Mouse (Mus musculus) CH12.LX (cell line): ENCODE measurements around the gene Exoc3l4. TPM values are rescaled to one million over a fixed set of nuclear protein-coding genes. Genes with fewer than 3 reads are reported as not detected.

Source experiments
- DNase-seq: peaks from one replicate; pipeline ENCODE4 v3.0.0-alpha.2; 2013; ENCODE audit errors: extremely low read depth
- H3K27ac ChIP-seq: 2 replicates; pipeline ENCODE4 v1.5.1; 2012; ENCODE audit warnings: low read depth, mild to moderate bottlenecking, control low read depth, moderate library complexity; ENCODE audit not compliant: insufficient read depth
- H3K27me3 ChIP-seq: replicated peaks from 2 replicates; pipeline ENCODE3; 2012; ENCODE audit warnings: inconsistent platforms
- H3K36me3 ChIP-seq, 2 experiments: replicated peaks in 1 of 2; 2 replicates each; pipeline versions ENCODE3 to v1.6.1; 2012; ENCODE audit warnings: inconsistent platforms in 1 of 2, low read length in 1 of 2, mild to moderate bottlenecking in 1 of 2, mixed read lengths in 1 of 2, moderate library complexity in 1 of 2; ENCODE audit not compliant: control insufficient read depth in 1 of 2, insufficient read depth in 1 of 2
- H3K4me1 ChIP-seq, 2 experiments: 2 replicates each; pipeline ENCODE4 v1.6.1; 2012; ENCODE audit warnings: inconsistent platforms in 1 of 2, moderate library complexity in 1 of 2; ENCODE audit not compliant: insufficient read depth in 2 of 2, control insufficient read depth in 1 of 2
- H3K4me2 ChIP-seq: 2 replicates; pipeline ENCODE4 v1.6.1; 2012; ENCODE audit warnings: low read depth, mild to moderate bottlenecking, control low read depth; ENCODE audit not compliant: poor library complexity, insufficient read depth, severe bottlenecking
- H3K4me3 ChIP-seq, 3 experiments: fragments of 150-350 bp in 1 of 3; sonication (generic) in 1 of 3; replicated peaks in 1 of 3; 2 replicates each; pipeline versions ENCODE3 to v1.5.1; 2011 to 2012; ENCODE audit warnings: low read depth in 2 of 3, low read length in 2 of 3, mild to moderate bottlenecking in 2 of 3, moderate library complexity in 2 of 3, control low read depth in 1 of 3, improper control_type of control experiment in 1 of 3, inconsistent platforms in 1 of 3, mixed read lengths in 1 of 3; ENCODE audit not compliant: poor library complexity in 1 of 3
- H3K79me2 ChIP-seq: replicated peaks from 2 replicates; pipeline ENCODE4 v1.6.1; 2012; ENCODE audit warnings: mild to moderate bottlenecking, moderate library complexity; ENCODE audit not compliant: control insufficient read depth, poor library complexity, insufficient read depth, severe bottlenecking; ENCODE audit errors: extremely low read depth
- H3K9ac ChIP-seq: 2 replicates; pipeline ENCODE4 v1.6.1; 2012; ENCODE audit warnings: low read depth, mild to moderate bottlenecking, control low read depth, moderate library complexity; ENCODE audit not compliant: insufficient read depth
- H3K9me3 ChIP-seq: replicated peaks from 2 replicates; pipeline ENCODE3; 2012; ENCODE audit warnings: low read length, inconsistent platforms, mixed read lengths
- CHD1 ChIP-seq: IDR thresholded peaks from 2 replicates; pipeline ENCODE4 v1.6.1; 2012; ENCODE audit warnings: low read depth, low read length, improper control_type of control experiment, inconsistent platforms
- CHD2 ChIP-seq: IDR thresholded peaks from 2 replicates; pipeline ENCODE4 v1.6.1; 2011; ENCODE audit warnings: low read length, improper control_type of control experiment
- CTCF ChIP-seq, 2 experiments: IDR thresholded peaks in 1 of 2; conservative IDR thresholded peaks in 1 of 2; 2 replicates each; pipeline ENCODE4 v1.5.1; 2011 to 2012; ENCODE audit warnings: low read depth in 2 of 2, low read length in 2 of 2, improper control_type of control experiment in 1 of 2, inconsistent platforms in 1 of 2, mild to moderate bottlenecking in 1 of 2, moderate library complexity in 1 of 2
- E2F4 ChIP-seq: IDR thresholded peaks from 2 replicates; pipeline ENCODE4 v1.6.1; 2011; ENCODE audit warnings: low read depth, low read length, improper control_type of control experiment; ENCODE audit not compliant: insufficient replicate concordance
- ELF1 ChIP-seq: IDR thresholded peaks from 2 replicates; pipeline ENCODE4 v1.6.1; 2014; ENCODE audit warnings: low read depth, mild to moderate bottlenecking, inconsistent platforms, low read length, improper control_type of control experiment
- EP300 ChIP-seq: IDR thresholded peaks from 2 replicates; pipeline ENCODE4 v1.6.1; 2011; ENCODE audit warnings: low read length, improper control_type of control experiment
- ETS1 ChIP-seq: conservative IDR thresholded peaks from 2 replicates; pipeline ENCODE4 v1.6.1; 2012; ENCODE audit warnings: low read depth, mild to moderate bottlenecking, inconsistent platforms, low read length, improper control_type of control experiment, moderate library complexity
- GABPA ChIP-seq: IDR thresholded peaks from 2 replicates; pipeline ENCODE4 v1.6.1; 2012; ENCODE audit warnings: low read depth, low read length, improper control_type of control experiment, inconsistent platforms; ENCODE audit not compliant: insufficient replicate concordance
- HCFC1 ChIP-seq: IDR thresholded peaks from 2 replicates; pipeline ENCODE4 v1.6.1; 2012; ENCODE audit warnings: low read depth, mild to moderate bottlenecking, inconsistent platforms, low read length, improper control_type of control experiment
- IRF4 ChIP-seq: IDR thresholded peaks from 2 replicates; pipeline ENCODE4 v1.6.1; 2014; ENCODE audit warnings: low read depth, mild to moderate bottlenecking, inconsistent platforms, low read length, improper control_type of control experiment
- JUND ChIP-seq: conservative IDR thresholded peaks from 2 replicates; pipeline ENCODE4 v1.6.1; 2011; ENCODE audit warnings: low read depth, low read length, improper control_type of control experiment
- KAT2A ChIP-seq: IDR thresholded peaks from 2 replicates; pipeline ENCODE4 v1.6.1; 2012; ENCODE audit warnings: low read length, improper control_type of control experiment, inconsistent platforms; ENCODE audit not compliant: insufficient replicate concordance
- MAFK ChIP-seq: IDR thresholded peaks from 2 replicates; pipeline ENCODE4 v1.6.1; 2011; ENCODE audit warnings: low read length, improper control_type of control experiment; ENCODE audit not compliant: insufficient replicate concordance
- MAZ ChIP-seq: IDR thresholded peaks from 2 replicates; pipeline ENCODE4 v1.6.1; 2012; ENCODE audit warnings: low read depth, mild to moderate bottlenecking, inconsistent platforms, low read length, improper control_type of control experiment, moderate library complexity
- MEF2A ChIP-seq: IDR thresholded peaks from 2 replicates; pipeline ENCODE4 v1.6.1; 2014; ENCODE audit warnings: low read depth, mild to moderate bottlenecking, inconsistent platforms, low read length, improper control_type of control experiment, borderline replicate concordance
- MYC ChIP-seq: IDR thresholded peaks from 2 replicates; pipeline ENCODE4 v1.6.1; 2011; ENCODE audit warnings: low read depth, mild to moderate bottlenecking, improper control_type of control experiment, low read length
- NELFE ChIP-seq: IDR thresholded peaks from 2 replicates; pipeline ENCODE4 v1.6.1; 2011; ENCODE audit warnings: low read depth, low read length, improper control_type of control experiment
- NRF1 ChIP-seq: IDR thresholded peaks from 2 replicates; pipeline ENCODE4 v1.6.1; 2014; ENCODE audit warnings: low read depth, mild to moderate bottlenecking, inconsistent platforms, low read length, improper control_type of control experiment, moderate library complexity
- PAX5 ChIP-seq: IDR thresholded peaks from 2 replicates; pipeline ENCODE4 v1.6.1; 2012; ENCODE audit warnings: low read length, inconsistent platforms, mixed read lengths
- POLR2A ChIP-seq: IDR thresholded peaks from 2 replicates; pipeline ENCODE4 v1.6.1; 2011; ENCODE audit warnings: low read depth, mild to moderate bottlenecking, improper control_type of control experiment, low read length
- POLR2AphosphoS2 ChIP-seq: IDR thresholded peaks from 2 replicates; pipeline ENCODE4 v1.6.1; 2011; ENCODE audit warnings: low read depth, low read length, improper control_type of control experiment
- RAD21 ChIP-seq: IDR thresholded peaks from 2 replicates; pipeline ENCODE4 v1.6.1; 2011; ENCODE audit warnings: low read depth, mild to moderate bottlenecking, low read length, improper control_type of control experiment, moderate library complexity
- RCOR1 ChIP-seq: conservative IDR thresholded peaks from 2 replicates; pipeline ENCODE4 v1.6.1; 2012; ENCODE audit warnings: low read depth, mild to moderate bottlenecking, inconsistent platforms, low read length, improper control_type of control experiment
- TBP ChIP-seq: conservative IDR thresholded peaks from 2 replicates; pipeline ENCODE4 v1.6.1; 2011; ENCODE audit warnings: low read depth, low read length, improper control_type of control experiment
- USF1 ChIP-seq: IDR thresholded peaks from 2 replicates; pipeline ENCODE4 v1.6.1; 2014; ENCODE audit warnings: low read depth, mild to moderate bottlenecking, inconsistent platforms, low read length, improper control_type of control experiment
- USF2 ChIP-seq: conservative IDR thresholded peaks from 2 replicates; pipeline ENCODE4 v1.6.1; 2011; ENCODE audit warnings: low read depth, low read length, improper control_type of control experiment
- ZC3H11A ChIP-seq: IDR thresholded peaks from 2 replicates; pipeline ENCODE4 v1.6.1; 2012; ENCODE audit warnings: low read depth, mild to moderate bottlenecking, inconsistent platforms, low read length, improper control_type of control experiment
- ZKSCAN1 ChIP-seq: IDR thresholded peaks from 2 replicates; pipeline ENCODE4 v1.6.1; 2012; ENCODE audit warnings: low read depth, inconsistent platforms, low read length, improper control_type of control experiment, borderline replicate concordance
- ZMIZ1 ChIP-seq: IDR thresholded peaks from 2 replicates; pipeline ENCODE4 v1.6.1; 2012; ENCODE audit warnings: low read depth, mild to moderate bottlenecking, inconsistent platforms, low read length, improper control_type of control experiment
- ZNF384 ChIP-seq: IDR thresholded peaks from 2 replicates; pipeline ENCODE4 v1.6.1; 2012; ENCODE audit warnings: low read depth, low read length, improper control_type of control experiment, inconsistent platforms
- dilution Hi-C: fragments of 300-500 bp; cut with MboI; formaldehyde crosslinking; loops from 2 replicates; pipeline ENCODE4 v1.14.3; 2020; ENCODE audit warnings: low sequenced_read_pairs; ENCODE audit not compliant: extremely low pct_unique_long_range_greater_than_20kb, extremely low pct_ligation_motif_present
- in situ Hi-C: fragments of 300-500 bp; cut with MboI; formaldehyde crosslinking; loops from 3 replicates; pipeline ENCODE4 v1.14.3; 2019; ENCODE audit warnings: low sequenced_read_pairs, low pct_ligation_motif_present, low pct_unique_long_range_greater_than_20kb, mixed read lengths
- polyA plus RNA-seq: library from polyadenylated mRNA; unstranded; fragments of >175 nt; gene quantifications from 2 replicates; pipeline ENCODE4 v1.2.1, GENCODE M21; 2012; ENCODE audit warnings: low read depth; ENCODE audit not compliant: insufficient read length
- total RNA-seq, 2 experiments: library from RNA; depleted of rRNA; stranded (reverse); fragments of 300-350 nt in 1 of 2; fragments of >200 nt in 1 of 2; gene quantifications; 2 replicates each; pipeline ENCODE4 v1.2.3; 2012 to 2014

Gene Exoc3l4
- total and polyA plus RNA-seq, 3 experiments: 0.81 to 1.2 (median 0.85) TPM

GRCm38 (mm10) chr12:111411631-111412355 lies 5.0 kb upstream of the Exoc3l4 start:
- H3K27ac ChIP-seq: no peak overlapping the region
- H3K4me1 ChIP-seq: peaks cover 0 to 14% of the 10 kb centered on the region in 2 experiments; a peak in 2 of 4 replicates
- dilution Hi-C loops: no loop called here
- no peak for DNase-seq
- TF ChIP-seq ZKSCAN1 (no peak), MAFK (no peak), NRF1 (no peak), MEF2A (no peak), RAD21 (no peak), POLR2AphosphoS2 (no peak), USF2 (no peak), ZNF384 (no peak), PAX5 (no peak), ELF1 (no peak), CHD1 (no peak), TBP (no peak), IRF4 (no peak), E2F4 (no peak), ETS1 (no peak), POLR2A (no peak), JUND (no peak), GABPA (no peak)
- H3K4me2 ChIP-seq: no peak overlapping the region
- H3K9me3 ChIP-seq: no peaks in the 10 kb centered on the region
- peaks cover 44% of the 10 kb centered on the region for H3K27me3 ChIP-seq
- H3K4me3 ChIP-seq: no peak overlapping the region
- in situ Hi-C loops: loop anchor here (10.0 kb wide), 1 partner anchor 137 kb away; the partner anchor contains the start of gene Amn
- H3K36me3 ChIP-seq: no peaks in the 10 kb centered on the region
- H3K79me2 ChIP-seq: no peaks in the 10 kb centered on the region
- no peak overlapping the region for H3K9ac ChIP-seq

- dilution Hi-C loops: no loop called here
Observed at GRCm38 (mm10) chr12:111412581-111413284, 4.1 kb upstream of the Exoc3l4 start.

More at GRCm38 (mm10) chr12:111412581-111413284, 4.1 kb upstream of the Exoc3l4 start:
- no peaks in the 10 kb centered on the region for H3K36me3 ChIP-seq
- no peak for TF ChIP-seq CTCF (conservative IDR thresholded peaks at IDR 0.05 in 1 of 2, IDR thresholded peaks at IDR 0.05 in 1 of 2; ENCODE audit: low read depth in 2 of 2, low read length in 2 of 2)
- no peak for TF ChIP-seq EP300
- no peak for TF ChIP-seq RCOR1
- TF ChIP-seq HCFC1: no peak
- TF ChIP-seq MYC: no peak
- no peak for TF ChIP-seq ETS1
- no peak for TF ChIP-seq ZC3H11A
- no peak for TF ChIP-seq USF2
- no peak for TF ChIP-seq ZMIZ1
- TF ChIP-seq KAT2A: no peak
- no peak for TF ChIP-seq ZNF384
- TF ChIP-seq CHD2: no peak
- TF ChIP-seq ZKSCAN1: no peak
- TF ChIP-seq ELF1: no peak
- TF ChIP-seq MAZ: no peak
- no peak for TF ChIP-seq POLR2AphosphoS2
- TF ChIP-seq NELFE: no peak
- TF ChIP-seq USF1: no peak
- no peaks in the 10 kb centered on the region for H3K79me2 ChIP-seq
- H3K4me2 ChIP-seq: peak overlapping the region; percentile 72
- no peak for DNase-seq
- H3K9ac ChIP-seq: no peak overlapping the region
- peaks cover 46% of the 10 kb centered on the region for H3K27me3 ChIP-seq
- in situ Hi-C loops: loop anchor here (10.0 kb wide), 1 partner anchor 138 kb away; the partner anchor contains the start of gene Amn
- peaks cover 0 to 23% of the 10 kb centered on the region in 2 experiments; a peak in 2 of 4 replicates for H3K4me1 ChIP-seq
- H3K9me3 ChIP-seq: no peaks in the 10 kb centered on the region
- no peak overlapping the region for H3K27ac ChIP-seq
- no peak overlapping the region for H3K4me3 ChIP-seq
